Mouse (Mus musculus) frontal cortex, adult (tissue): ENCODE results near the gene Nectin1.

Experiments used
- ATAC-seq: cut with Nextera tagmentation; 2 replicates; pipeline ENCODE4 v1.9.2; 2017; ENCODE audit warnings: mild to moderate bottlenecking, moderate library complexity, mixed read lengths; ENCODE audit not compliant: low TSS enrichment

The Nectin1 gene

DNA sequence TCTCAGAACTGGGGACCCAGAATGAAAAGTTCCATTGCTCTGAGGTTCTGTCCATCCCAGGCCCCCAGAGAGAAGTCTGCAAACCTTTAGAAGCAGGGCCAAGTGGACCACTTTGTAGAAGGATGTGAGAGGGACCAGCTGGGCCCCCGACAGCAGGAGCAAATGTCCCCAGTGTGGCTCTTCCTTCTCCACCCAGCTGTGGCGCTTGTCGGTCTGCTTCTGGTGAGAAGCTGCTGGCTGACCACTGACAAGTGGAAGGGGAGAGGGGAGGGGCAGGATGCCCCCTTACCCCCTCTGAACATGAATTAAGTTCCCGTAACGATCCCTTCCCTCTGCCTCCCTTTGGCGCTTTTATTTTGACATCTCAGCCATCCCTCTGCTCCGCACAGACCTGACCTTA, 54.0 kb downstream of the Nectin1 start:
- ATAC-seq = no peak

DNA sequence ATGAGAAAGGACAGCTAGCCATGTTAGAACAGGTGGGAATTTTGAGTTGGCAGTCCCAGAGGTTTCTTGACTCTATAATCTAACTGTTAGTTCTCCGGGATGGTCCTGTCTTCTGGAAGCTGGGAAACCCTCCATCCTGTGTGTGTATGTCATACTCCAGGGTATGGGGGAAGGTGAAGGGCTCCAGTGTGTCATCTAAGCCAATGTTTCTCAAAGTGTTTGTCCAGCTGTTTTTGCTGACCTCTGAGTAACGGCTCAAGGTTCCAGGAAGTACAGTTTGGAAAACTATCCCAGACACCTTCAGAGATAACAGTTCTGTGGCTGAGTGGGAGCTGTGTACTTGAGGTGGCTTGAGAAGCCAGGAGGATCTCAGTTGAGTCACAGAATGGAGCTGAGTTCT, 56.7 kb downstream of the Nectin1 start:
- no peak for ATAC-seq

DNA sequence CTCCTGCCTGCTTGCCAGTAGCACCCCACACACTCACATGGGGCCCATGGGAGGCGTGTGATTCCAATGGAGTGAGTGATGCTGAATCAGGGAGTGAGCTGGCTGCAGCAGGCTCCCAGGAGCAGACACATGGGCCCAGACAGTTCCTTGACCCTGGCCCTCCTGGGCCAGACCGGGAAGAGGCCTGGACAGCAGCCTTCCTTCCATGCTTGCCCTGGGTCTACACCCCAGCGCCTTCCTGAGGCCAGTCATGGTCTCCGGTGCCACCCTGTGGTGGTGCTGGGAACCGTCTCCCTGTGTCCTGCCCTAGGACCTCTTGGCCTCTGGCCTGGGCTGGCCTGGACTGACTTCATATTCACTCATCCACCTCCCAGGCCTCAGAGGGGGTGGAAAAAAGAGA, 58.1 kb downstream of the Nectin1 start:
- peak; percentile 50; the same call in 1 of the 2 replicates for ATAC-seq

DNA sequence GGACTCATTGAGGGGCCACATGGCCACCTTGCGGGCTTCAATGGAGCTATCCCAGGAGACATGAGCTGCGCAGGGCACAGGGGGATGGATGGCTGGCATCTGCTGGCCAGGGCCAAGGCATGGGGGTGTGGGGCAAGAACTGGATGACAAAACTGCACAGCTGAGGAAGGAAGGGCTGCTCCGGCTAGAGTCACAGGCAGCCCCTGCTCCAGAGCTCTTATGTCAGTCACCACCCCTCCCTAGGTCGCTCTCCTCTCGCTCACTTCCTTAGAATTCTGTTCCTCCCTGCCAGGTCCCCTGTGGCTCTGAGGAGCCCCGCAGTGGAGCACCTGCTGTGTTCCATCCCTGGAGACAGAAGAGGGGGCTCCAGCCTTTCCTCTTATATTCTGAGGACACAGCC, 63.8 kb downstream of the Nectin1 start:
- no peak; the same call in 1 of the 2 replicates for ATAC-seq

DNA sequence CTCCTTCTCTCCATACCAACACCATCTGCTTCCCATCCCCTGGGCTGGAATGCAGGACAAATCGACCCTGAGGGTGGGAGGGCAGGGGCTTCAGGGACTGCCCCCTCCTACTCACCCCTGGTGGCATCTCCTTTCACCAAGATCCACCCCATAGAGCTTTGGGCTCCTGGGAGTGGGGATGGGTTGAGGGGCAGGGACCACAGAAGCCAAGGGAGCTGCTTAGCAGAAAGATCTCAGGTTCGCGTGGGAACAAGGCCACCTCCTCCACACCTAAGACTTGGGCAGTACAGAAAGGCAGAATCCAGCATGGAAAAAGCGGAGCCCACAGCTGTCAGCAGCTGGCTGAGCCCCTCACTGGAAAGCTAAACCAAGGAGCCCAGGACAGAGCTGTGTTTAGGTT, 64.3 kb downstream of the Nectin1 start:
- no peak for ATAC-seq

DNA sequence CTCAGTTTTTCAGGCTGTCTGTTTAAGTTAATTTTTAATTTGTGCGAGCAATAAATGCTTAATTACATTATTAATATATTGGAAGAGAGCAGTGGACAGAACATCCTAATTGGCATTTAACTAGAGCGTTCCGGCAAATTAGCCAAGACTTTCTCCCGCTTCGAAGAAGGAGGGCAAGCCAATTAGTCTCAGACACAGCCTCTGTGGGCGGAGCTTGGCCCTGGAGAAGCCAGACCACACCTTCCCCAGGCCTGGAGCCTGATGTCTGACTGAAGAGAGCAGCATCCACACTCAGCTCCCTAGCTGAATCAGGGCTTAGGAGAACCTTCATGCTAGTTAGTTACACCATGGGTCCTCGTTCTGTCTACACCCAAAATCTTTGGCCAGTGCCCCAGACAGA, 64.8 kb downstream of the Nectin1 start:
- no peak for ATAC-seq

DNA sequence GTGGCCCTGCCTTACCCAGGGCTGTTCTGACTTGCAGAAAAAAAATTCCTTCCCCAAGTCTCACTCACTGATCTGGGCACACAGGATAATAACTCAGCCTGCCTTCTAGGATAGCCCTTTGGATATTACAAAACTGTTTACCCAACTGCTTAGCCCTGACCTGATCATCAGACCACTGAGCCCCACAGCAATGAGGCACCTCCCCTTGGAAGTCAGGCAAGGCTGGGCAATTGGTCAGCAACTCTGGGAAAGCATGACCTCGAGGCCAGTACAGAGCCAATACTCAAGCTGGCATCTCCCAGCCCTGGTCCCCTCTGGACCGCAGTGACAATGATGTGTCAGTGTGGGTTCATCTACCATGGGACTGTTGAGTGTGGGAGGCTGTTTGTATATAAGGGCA, 69.4 kb downstream of the Nectin1 start:
- no peak for ATAC-seq

DNA sequence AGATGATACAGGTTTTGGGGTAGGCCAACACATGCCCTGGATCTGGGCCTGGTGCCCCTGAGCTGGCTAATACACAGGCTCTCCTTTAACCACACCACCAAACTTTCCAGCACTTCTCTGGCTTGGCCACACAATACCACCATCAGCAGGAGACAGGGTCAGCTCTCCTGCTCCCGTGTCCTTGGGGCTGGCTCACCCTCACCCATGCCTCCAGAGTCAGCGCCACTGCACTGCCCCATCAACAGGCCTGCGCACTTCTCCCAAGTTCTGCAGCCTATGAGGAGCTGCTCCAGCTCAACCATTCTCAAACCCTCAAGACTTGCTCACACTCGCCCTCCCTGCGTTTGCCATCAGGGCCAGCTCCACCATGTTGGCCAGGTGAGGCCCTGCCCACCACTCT, 78.4 kb downstream of the Nectin1 start:
- ATAC-seq = no peak

DNA sequence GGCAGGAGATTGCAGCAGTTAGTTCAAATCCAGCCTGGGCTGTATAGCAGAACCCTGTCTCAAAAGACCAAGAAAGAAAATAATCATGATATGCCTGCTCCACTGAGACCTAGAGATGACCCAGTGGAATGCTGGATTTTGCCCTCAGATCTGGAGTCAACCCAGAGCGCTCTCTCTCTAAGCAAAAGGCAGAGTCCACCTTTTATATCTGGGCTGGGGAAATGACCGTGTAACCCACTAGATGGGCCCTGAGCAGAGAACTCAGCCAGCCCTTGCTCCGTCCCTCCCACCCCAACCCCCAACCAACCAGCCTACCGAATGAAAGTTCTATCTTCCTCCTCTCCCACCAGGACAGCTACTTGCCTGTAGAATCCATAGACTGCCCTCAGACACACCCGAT, 81.4 kb downstream of the Nectin1 start:
- no peak for ATAC-seq

DNA sequence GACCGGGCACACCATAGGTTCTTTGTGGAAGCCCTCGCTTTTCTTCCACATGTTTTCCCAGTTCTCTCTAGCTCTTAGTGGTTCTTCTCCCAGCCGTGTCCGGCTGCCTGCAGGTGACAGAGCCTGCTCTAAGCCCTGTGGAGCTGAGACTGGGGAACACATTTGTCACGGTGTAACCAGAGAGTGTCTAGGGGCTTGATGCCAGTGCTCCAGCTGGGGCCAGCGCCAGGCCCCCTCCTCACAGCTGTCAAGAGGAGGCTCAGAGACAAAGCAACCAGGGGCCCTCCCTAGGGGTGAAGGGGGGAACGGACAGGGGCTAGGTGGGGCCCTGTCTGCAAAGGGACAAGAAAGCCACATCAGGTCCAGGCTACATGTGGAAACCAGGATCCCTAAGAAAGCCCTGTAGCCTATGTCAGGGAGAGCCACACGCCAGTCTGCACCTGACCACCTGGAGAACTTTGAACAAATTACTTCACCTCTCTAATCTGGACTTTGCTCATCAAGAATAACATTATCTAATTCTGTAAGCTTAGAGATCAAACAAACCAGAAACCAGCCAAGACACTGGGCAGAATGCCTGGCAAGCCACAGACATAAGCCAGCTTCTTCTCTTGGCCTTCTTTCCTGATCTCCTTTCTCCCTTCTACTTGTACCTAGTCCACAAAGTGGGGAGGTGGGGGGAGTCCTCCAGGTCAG, 82.9 kb downstream of the Nectin1 start:
- ATAC-seq = no peak

DNA sequence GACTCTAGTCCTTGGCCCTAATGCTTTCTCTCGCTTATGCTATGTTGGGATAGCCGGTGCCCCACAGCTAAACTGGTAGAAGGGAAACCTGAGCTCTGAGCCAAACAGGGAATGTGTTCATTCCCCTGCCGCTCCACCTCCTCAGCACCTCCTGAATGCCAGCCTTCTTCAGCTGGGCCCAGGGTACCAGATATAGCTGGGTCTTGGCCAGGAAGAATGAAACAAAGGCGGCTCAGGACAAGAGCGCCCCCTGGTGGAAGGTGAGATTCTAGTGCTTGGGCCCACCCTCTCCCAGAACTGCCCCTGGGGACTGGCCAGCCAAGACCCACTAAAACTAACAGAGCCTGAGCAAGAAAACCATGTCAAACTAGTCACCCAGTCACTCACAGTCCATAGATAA, 83.8 kb downstream of the Nectin1 start:
- ATAC-seq = peak; percentile 84; the same call in 1 of the 2 replicates

DNA sequence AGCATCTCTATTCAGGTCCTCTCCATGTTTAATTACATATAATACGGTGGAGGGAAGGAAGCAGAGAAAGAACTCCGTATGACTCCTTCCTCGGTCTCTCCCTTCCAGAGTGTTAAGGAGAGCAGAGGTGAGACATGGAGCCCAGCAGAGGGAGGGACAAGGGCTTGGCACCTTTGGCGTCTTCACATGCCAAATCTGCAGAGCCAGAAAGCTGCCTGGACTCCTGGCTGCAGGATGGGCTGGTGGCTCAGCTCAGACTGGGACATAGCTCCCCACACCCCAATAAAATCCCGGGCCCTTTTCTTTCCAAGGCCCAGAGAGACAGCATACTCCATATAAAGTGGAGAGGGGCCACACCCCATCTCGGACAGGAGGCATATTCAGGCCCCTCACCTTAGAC, 85.2 kb downstream of the Nectin1 start:
- no peak for ATAC-seq

DNA sequence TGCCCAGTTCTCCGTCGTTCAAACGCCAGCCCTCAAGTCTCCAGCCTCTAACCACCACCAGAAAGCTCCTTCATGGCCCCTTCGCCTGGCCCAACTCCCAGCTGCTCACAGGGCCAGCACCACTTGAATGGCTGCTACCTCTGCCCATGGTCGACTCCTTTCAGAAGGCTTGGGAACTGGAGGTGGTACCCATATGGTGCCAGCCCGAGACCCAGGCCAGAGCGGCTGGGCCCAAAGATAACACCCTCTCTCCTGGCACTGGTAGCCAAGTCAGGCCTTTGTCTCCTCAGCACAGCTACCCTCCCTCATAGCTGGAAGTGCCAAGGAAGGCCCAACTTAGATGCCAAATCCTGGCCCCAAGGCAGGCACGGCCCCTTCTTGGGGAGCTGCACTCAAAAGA, 89.4 kb downstream of the Nectin1 start:
- no peak for ATAC-seq

DNA sequence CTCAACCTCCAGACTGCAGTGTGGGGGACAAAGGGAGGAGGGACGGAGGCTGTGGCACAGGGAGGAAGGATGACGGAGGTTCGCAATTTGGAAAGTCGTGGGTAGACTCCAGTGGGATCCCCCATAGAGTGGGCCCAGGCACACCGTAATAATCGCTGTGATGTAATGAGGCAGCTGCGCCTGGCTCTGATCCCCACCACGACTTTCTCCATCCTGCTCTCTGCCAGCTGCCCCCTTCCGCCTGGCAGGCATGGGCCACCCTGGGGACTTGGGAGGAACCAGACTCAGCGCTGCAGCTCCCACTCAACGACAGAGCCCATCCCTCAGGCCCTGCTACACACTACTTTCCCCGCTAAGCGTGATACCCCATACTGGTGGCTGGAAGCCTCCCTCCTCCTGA, 90.5 kb downstream of the Nectin1 start:
- ATAC-seq = peak; percentile 69; the same call in 1 of the 2 replicates

DNA sequence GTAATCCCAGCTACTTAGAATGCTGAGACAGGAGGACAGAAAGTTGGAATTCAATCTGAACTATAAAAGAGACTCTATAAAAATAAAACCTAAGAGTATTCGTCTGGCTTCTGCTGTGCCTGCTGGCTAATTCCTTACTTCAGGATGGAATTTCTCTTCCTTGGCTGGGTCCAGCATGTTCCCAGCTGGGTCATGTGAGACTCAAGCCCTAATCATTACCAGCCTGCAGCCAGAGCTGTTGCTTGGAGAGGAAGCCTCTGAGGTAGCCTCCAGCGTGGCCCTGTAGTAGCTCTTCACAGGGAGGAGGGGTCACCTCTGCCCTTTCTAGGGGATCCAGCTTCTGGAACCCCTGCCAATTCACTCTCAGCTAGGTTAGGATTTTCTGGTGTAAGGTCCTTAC, 94.8 kb downstream of the Nectin1 start:
- ATAC-seq = no peak

DNA sequence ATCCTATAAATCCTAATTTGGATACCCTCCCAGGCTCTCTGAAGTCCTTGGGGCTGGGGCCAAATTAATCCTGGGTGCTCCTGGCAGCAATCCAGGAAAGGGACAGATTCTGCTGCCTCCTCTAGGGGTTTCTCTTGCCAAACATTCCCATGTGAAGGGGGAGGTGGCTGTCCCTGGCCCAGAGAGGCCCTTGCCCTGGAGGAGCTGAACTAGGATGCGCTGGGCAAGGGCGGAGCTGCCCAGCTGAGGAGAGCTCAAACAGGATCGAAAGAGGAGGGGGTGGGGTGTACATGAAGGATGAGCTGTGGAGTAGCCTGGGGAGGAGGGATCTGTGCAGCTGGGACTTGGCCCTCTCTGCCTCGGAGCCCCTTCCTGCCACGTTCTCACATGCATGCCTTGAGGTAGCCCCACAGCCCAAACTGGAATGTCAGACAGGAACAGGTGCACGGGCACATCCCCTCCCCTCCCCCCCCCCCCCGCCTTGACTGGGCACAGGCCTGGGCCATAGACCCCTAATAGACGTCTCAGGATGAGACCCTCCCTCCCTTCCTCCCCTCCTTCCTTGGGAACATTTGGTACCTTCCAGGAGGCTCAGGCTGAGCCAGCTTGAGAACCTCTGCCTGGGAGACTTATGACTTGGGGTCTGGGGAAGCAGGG, 99.3 kb downstream of the Nectin1 start:
- ATAC-seq = no peak

DNA sequence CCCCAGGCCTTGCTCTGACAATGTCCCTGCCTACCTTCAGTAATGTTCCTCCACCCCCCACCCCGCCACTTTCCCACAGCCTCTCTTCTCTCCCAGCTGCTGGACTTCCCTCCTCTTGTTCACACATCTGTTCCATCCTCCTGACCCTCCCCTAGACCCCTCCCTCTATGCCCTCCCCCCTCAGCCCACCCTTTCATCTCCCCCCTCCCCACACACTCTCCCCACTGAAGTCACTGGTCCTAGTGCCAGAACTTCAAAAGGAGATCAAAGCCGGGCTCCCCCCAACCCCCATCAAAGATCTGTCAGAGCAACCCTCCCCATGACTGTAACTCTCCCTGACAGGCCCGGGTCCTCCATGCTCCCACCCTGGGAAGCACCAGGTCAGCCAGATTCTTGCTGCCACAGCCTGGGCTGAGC, 99.9 kb downstream of the Nectin1 start:
- no peak for ATAC-seq

DNA sequence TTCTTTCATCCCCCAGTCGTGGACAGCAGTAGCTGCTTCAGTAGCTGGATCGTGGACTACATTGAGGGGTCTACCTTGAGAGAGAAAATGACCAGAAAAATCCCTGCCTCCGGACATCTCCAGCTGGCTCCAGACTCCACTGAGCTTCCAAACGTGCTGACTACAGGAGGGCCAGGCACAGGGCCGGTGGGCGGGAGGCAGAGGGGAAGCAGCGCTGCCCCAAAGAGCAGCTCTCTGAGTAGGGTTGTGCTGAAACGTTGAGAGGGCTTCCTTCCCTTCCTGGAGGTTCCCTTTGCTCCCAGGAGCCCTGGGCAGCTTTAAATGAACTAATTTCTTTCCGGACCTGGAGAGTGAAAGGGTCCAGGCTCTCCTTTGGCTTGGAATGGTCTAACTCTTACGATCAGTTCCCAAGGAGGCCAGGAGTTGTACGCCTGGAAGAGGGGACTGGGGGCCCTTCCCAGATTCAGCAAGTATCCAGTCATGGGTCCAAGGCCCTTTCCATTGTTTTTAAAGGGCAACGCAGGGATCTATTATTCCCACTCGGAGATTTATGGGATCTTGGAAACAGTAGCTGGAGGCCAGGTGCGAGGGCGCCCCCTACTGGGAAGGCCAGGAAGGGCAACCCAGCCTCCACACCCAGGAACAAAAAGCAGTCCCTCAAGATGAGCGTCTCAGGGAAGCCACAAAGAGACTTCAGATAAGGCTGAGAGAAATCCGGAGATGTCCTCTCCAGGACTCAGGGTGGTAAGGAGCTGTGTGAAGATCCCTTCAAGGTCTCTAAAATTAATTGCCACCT, 102.1 kb downstream of the Nectin1 start:
- no peak for ATAC-seq

DNA sequence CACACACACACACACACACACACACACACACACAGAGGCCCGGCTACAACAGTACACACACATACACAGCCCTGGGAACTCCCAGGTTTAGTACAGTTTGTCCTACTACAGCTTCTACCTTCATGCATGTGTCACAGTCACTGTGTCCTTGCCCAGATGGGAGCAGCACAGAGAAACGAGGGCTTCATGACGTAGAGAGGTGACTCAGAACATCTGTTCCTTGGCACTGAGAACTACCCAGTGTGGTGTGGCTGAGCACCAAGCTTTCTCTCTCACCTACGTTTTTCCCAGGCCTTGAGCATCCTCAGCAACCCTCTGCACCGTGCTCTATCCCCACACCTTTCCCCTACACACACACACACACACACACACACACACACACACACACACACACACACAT, 104.1 kb downstream of the Nectin1 start:
- ATAC-seq = peak; percentile 91

DNA sequence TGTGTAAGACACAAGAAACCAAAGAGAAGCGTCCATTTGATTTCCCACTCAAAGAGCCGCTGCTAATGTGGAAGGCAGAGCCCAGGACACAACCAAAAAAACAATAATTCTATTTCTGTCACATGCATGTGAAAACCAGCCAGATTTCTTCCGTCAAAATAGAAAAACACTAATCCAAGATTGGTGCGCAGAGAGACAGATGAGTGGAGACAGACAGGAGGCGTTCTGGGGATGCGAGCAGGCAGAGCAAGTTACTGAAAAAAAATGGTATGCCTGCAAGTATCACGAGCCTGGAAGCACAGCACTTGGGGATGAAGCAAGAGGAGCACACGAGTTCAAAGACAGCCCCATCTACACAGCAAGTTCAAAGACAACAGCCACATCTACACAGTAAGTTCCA, 106.5 kb downstream of the Nectin1 start:
- no peak for ATAC-seq

DNA sequence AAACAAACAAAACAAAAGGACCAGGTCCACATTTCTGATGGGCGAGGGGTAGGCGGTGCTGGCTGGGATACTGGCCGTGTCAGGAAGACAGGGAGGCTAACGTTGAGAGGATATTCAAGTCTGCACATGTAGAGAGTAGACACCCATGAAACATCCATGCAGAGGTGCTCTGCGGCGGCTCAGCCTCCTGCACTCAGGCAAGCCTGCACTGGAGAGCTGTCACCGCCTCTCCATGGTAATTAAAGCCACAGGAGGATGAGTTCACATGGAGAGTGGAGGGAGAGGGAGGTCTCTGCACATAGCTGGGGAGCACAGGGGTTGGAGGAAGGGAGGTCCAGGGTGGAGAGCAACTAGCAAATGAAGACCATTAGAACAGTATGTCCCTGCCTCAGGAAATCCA, 107.4 kb downstream of the Nectin1 start:
- no peak for ATAC-seq

DNA sequence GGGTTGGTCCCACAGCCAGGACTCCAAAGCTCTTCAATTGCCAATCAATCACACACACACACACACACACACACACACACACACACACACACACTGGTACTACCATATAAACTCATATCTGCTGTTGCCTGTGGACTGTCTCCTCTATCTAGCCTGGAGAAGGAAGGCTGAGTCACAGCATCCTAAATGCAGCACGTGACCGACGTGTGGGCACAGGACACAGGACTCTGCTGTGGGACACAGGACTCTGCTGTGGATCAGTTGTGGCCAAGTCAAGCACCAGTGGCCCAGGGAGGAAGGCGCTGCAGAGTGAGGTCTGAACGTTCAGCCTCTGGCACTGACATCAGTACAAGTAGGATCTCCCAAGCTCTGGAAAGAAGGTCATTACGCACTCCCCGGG, 112.1 kb downstream of the Nectin1 start:
- no peak for ATAC-seq
